Mouse (Mus musculus) retina, postnatal 7 days (tissue): ENCODE data around the gene Gm20388.
A peak's percentile ranks its signal among the peaks of the same experiment; 100 is the strongest.

Experiments
- DNase-seq: peaks from one replicate; pipeline ENCODE4 v3.0.0-alpha.2; 2012; ENCODE audit warnings: low read depth, low spot score

The Gm20388 gene

DNA sequence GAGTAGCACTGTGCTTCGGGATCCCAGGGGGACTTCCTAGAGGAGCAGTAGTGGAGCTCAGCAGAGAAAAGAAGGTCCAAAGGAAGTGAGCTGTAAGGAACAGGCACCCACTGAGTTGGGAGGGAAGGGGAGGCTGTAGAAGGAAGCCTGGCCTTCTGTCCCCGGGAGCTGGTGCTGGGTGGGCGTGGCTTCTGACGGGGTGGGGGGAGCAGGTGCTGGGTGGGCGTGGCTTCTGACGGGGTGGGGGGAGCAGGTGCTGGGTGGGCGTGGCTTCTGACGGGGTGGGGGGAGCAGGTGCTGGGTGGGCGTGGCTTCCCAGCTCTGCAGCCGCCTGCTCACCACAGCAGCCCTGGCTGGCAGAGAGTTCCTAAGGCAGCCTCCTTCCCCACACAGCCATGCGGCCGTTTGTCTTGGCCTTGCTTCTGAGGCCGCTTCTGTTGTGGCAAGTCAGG is 2413.3 kb downstream of the Gm20388 start:
- peak; percentile 32 for DNase-seq

DNA sequence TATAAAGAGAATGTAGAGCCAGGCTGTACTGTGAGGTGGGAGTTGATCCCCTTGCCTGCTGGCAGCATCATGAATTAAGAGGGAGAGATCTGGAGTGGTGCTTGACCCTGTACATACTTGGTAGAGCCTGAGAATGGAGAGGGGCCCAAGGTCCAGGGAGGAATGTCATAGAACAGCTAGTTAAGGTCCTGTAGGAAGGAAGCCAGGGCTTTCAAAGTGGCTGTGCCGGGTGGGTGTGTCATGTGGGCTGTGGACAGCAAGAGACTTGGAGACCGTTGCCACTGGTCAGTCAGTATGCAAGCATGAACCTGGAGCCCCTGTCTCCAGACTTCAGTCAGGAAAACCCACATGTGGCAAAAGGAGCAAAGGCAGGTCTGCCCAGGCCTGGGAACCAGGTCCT is 2414.6 kb downstream of the Gm20388 start:
- DNase-seq = no peak

DNA sequence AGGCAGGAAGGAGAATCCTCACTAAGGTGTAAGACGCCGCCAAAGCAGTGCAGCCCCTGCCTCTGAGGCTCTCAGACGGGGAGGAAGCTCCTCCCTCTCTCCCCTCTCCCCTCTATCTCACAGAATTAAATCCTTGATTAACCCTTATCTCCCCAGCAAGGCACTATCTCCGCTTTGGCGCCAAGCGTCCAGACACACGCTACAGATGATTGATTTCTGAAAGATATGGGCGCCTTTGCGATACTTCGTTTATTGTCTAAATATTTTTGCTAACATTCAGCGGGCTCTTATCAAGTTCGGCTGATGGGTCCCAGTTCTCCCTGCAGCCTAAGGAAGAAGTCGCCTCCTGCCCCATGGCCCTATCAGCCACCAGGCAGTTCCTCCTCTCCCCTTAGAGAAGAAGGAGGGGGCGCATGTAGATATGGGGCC is 2415.5 kb downstream of the Gm20388 start:
- no peak for DNase-seq

- DNase-seq = no peak
These were observed 2418.4 kb downstream of the Gm20388 start for GRCm38 (mm10) chr8:122329072-122329471.

GRCm38 (mm10) chr8:122329553-122330239 is 2419.1 kb downstream of the Gm20388 start:
- DNase-seq = no peak

- no peak for DNase-seq
These were observed 2419.9 kb downstream of the Gm20388 start for GRCm38 (mm10) chr8:122330446-122331133.

GRCm38 (mm10) chr8:122331134-122331523 is 2420.5 kb downstream of the Gm20388 start:
- no peak for DNase-seq

DNA sequence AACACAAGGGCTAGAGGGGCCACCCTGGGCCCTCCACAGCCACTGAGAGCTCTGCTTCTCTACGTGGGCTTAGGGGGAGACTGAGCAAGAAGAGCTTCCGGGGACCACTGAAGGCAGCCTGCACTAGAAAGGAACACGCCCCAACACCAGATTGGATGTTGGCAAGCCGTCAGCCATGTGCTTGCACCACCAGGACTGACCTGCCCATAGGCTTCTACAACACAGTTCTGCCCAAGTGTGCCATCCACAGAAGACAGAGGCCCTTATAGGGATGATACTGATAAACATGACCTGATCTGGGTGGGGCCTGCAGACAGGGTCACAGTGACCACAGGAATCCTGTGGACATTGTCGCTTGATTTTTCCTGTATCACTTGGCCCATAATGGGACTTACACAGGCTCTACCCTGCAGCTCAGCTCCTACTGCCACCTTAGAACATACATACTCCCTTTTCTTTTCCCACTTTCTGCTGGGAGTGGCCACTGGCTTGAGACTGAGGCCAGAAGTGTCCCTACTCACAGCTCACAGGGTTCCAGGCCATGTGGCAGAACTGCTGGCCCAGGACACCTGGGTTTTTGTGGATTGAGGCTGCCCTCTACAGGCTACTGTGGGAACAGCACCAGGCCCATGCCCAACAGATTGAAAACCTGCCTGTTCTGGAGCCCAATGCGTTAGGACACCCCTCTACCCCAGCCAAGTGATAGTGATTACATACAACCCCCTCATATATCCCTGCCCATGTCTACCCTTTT is 2422.3 kb downstream of the Gm20388 start:
- peak; percentile 73 for DNase-seq

GRCm38 (mm10) chr8:122333531-122333930 is 2422.9 kb downstream of the Gm20388 start:
- DNase-seq = no peak

DNA sequence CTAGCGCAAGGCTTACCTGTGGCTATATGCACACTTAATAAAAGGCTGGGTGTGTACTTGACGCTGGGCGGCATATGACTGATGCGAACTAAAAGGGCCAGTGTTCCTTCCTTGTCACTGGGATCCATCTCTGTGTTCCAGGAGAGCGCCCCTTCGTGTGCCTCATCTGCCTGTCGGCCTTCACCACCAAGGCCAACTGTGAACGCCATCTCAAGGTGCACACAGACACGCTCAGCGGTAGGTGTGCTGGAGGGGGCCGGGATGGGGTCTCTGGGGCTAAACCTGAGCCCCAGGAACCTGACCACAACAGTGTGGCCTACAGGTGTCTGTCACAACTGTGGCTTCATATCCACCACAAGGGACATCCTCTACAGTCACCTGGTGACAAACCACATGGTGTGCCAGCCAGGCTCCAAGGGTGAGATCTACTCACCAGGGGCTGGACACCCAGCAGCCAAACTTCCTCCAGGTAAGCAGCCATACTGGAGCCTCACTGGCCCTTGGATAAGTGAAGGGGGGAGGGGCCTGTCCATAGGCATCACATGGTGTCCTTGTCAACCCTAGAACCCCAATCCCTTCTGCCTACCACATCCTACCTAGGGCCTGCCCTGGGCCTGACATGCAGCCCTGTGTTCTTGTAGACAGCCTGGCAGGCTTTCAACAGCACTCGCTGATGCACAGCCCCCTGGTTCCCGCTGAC is 2424.3 kb downstream of the Gm20388 start:
- no peak for DNase-seq

DNA sequence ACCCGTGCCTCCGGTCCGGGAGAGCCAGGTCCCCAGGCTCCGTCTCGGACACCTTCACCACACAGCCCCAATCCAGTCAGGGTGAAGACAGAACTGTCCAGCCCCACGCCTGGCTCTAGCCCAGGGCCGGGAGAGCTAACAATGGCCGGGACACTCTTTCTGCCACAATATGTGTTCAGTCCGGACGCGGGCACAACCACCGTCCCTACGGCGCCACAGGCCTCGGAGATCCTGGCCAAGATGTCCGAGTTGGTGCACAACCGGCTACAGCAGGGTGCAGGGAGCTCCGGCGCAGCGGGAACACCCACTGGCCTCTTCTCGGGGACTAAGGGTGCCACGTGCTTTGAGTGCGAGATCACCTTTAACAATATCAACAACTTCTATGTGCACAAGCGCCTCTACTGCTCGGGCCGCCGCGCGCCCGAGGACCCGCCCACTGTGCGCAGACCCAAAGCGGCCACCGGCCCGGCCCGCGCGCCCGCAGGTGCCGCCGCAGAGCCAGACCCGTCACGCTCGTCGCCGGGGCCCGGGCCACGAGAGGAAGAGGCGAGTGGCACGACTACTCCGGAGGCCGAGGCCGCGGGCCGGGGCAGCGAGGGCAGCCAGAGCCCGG is 2425.1 kb downstream of the Gm20388 start:
- no peak for DNase-seq

DNA sequence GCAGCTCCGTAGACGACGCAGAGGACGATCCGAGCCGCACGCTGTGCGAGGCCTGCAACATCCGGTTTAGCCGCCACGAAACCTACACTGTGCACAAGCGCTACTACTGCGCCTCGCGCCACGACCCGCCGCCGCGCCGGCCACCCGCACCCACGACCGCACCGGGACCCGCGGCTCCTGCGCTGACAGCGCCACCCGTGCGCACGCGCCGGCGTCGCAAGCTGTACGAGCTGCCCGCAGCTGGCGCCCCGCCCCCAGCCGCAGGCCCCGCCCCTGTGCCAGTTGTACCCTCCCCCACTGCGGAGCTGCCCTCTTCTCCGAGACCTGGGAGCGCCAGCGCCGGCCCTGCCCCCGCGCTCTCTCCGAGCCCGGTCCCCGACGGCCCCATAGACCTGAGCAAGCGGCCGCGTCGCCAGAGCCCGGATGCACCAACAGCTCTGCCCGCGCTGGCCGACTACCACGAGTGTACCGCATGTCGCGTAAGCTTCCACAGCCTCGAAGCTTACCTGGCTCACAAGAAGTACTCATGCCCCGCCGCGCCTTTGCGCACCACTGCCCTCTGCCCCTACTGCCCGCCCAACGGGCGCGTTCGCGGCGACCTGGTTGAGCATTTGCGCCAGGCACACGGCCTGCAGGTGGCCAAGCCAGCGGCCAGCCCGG is 2425.7 kb downstream of the Gm20388 start:
- peak; percentile 60 for DNase-seq

DNA sequence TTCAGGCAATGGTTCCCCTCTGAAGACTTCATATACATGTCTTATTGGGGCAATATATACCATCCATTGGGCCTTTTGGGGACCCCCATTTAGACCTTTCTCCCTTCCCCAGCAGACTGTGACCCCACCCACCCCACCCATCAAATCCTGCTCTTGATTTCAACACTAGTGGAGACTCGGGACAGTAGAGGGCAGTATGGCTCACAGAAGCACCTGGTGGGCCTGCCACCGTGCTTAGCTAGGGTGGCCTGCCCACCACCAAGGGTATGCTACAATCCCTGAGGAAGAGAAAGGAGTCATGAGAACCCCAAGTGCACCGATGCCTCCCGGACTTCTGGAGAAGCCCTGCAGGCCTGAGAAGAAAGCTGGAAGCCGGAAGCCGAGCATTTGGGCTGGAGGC is 2428.2 kb downstream of the Gm20388 start:
- no peak for DNase-seq

GRCm38 (mm10) chr8:122340761-122341160 is 2430.1 kb downstream of the Gm20388 start:
- DNase-seq = no peak

DNA sequence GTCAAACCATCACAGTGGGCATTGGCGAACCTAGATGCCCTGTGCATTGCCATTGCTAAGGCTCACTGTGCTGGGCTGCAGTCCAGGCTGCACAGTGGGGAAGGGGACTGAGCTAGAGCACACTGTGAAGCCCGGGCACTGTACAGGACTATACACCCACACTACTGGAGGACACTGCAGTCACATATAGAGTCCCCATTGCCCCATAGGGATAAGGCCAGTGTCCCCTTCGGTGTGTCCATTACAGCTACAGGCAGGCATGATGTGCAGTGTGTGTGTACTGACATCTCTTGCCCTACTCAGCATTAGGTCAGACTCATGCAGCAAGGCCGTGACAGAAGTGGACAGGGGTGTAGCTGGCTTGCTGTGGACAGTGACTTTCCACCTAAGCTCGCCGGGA is 2431.1 kb downstream of the Gm20388 start:
- DNase-seq = no peak

GRCm38 (mm10) chr8:122342362-122342761 is 2431.7 kb downstream of the Gm20388 start:
- no peak for DNase-seq

DNA sequence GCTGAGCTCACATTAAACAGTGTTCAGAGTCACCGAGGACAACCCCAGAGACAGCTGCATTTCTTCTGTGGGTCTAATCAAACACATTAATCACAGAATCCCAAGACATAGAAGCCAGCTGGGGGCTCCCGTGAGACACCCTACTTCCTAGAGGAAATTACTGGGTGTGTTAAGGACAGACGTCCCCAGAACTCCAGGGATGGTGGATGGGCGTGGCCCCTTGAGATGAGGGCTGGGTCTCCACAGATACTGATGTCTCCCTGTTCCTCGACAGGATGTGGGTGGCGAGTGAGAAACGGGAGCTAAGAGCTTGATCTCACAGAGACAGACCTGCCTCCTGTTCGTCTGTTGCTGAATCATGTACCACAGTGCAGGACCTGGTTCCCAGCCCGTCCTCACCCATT is 2432.2 kb downstream of the Gm20388 start:
- no peak for DNase-seq

DNA sequence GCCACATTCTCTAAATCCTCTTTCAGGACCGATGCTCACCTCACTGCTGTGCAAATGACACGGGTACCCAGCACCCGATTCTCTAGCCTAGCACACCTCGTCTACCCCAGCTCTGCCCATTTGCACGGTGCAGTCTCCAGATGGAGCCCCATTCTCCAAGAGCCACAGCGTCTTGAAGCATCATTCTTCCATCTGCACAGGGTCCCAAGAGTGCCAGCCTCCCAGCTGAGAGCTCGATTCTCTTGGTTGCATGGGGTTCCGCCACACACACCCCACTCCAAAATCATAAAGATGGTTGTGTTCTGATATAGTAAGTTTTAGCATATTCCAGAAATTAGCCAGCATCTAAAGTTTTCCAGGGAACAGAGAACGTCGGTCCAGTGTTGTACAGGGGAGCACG is 2432.7 kb downstream of the Gm20388 start:
- DNase-seq = no peak

GRCm38 (mm10) chr8:122343758-122344157 is 2433.1 kb downstream of the Gm20388 start:
- DNase-seq = no peak

- no peak for DNase-seq
These were observed 2433.6 kb downstream of the Gm20388 start for GRCm38 (mm10) chr8:122344219-122344618.
